Mouse (Mus musculus): ENCODE measurements around the gene Pdxk.

GRCm38 (mm10) chr10:78439990-78440389, 24.8 kb downstream of the Pdxk start:
- TF ChIP-seq E2F4 (IDR thresholded peaks at IDR 0.05; ENCODE audit: insufficient replicate concordance, low read depth, low read length) = no peak
- no peak for TF ChIP-seq CTCF (conservative IDR thresholded peaks at IDR 0.05 in 1 of 2, IDR thresholded peaks at IDR 0.05 in 1 of 2; ENCODE audit: low read depth in 2 of 2, low read length in 2 of 2)
- no peak for TF ChIP-seq BHLHE40 (IDR thresholded peaks at IDR 0.05; ENCODE audit: low read depth, low read length)
